Mouse (Mus musculus) liver, embryonic 16.5 days (tissue): ENCODE data around the gene Lrrc7. TPM values are rescaled to one million over a fixed set of nuclear protein-coding genes. Genes with fewer than 3 reads are reported as not detected.
"Not testable (repeated sequence)": the region's sequence is repeated elsewhere in the genome, so short reads cannot be mapped to it uniquely, and the experiment has no call there.

Source experiments
- ATAC-seq: fragments of 200-750 bp; cut with Nextera tagmentation; 2 replicates; pipeline ENCODE4 v1.8.0; 2017; ENCODE audit warnings: low read depth, mild to moderate bottlenecking, moderate number of reproducible peaks, moderate library complexity
- H3K27ac ChIP-seq: fragments of 300-500 bp; sonication (generic); 2 replicates; pipeline ENCODE4 v1.5.1; 2014; ENCODE audit warnings: mild to moderate bottlenecking, low read length
- H3K27me3 ChIP-seq: fragments of 300-500 bp; sonication (generic); 2 replicates; pipeline ENCODE4 v1.6.1; 2014; ENCODE audit warnings: low read depth, low read length, mixed read lengths; ENCODE audit not compliant: control insufficient read depth, insufficient read depth
- H3K36me3 ChIP-seq: fragments of 300-500 bp; sonication (generic); 2 replicates; pipeline ENCODE4 v1.6.1; 2014; ENCODE audit warnings: mild to moderate bottlenecking; ENCODE audit not compliant: control insufficient read depth, insufficient read depth
- H3K4me1 ChIP-seq: fragments of 300-500 bp; sonication (generic); 2 replicates; pipeline ENCODE4 v1.6.1; 2014; ENCODE audit warnings: low read depth, low read length, mixed read lengths; ENCODE audit not compliant: control insufficient read depth
- H3K4me2 ChIP-seq: fragments of 300-500 bp; sonication (generic); 2 replicates; pipeline ENCODE4 v1.6.1; 2014; ENCODE audit warnings: low read depth, low read length, mixed read lengths
- H3K4me3 ChIP-seq: fragments of 300-500 bp; sonication (generic); 2 replicates; pipeline ENCODE4 v1.5.1; 2014; ENCODE audit warnings: low read depth, mild to moderate bottlenecking, low read length
- H3K9ac ChIP-seq: fragments of 300-500 bp; sonication (generic); 2 replicates; pipeline ENCODE4 v1.6.1; 2014; ENCODE audit warnings: low read depth, low read length
- H3K9me3 ChIP-seq: fragments of 300-500 bp; sonication (generic); replicated peaks from 2 replicates; pipeline ENCODE4 v1.6.1; 2016; ENCODE audit warnings: low read length; ENCODE audit not compliant: control insufficient read depth
- WGBS: fragments of 180-500 bp; shearing (Covaris S2); extraction: QIAGEN DNeasy Blood & Tissue Kit; methylation state at CpG from one replicate; pipeline ENCODE4 v1.1.7; 2014; ENCODE audit not compliant: insufficient replicate concordance; 5-methylcytosine and 5-hydroxymethylcytosine counted together
- polyA plus RNA-seq: library from polyadenylated mRNA; unstranded; fragments of >200 nt; fragmentation: Nextera tagmentation; extraction: Ambion mirVana; gene quantifications from 2 replicates; pipeline ENCODE4 v1.2.1, GENCODE M21; 2015

The Lrrc7 gene
- polyA plus RNA-seq, 1 experiment from 2014 or later: 0.01 TPM

- H3K9me3 ChIP-seq: no peaks in the 10 kb centered on the region
- no peak overlapping the region for H3K4me3 ChIP-seq
- no peak; the same call in 1 of the 2 replicates for ATAC-seq
- H3K36me3 ChIP-seq: no peaks in the 10 kb centered on the region
- no peak overlapping the region for H3K27ac ChIP-seq
- H3K4me1 ChIP-seq: no peaks in the 10 kb centered on the region
- no peak overlapping the region for H3K9ac ChIP-seq
- no peaks in the 10 kb centered on the region for H3K27me3 ChIP-seq
- WGBS: 36% methylated on average over 6 of the region's 6 CpGs
- no peak overlapping the region for H3K4me2 ChIP-seq
Observed at GRCm38 (mm10) chr3:158137796-158138195, 424.2 kb downstream of the Lrrc7 start.

GRCm38 (mm10) chr3:158131672-158132071 is 430.3 kb downstream of the Lrrc7 start:
- Histone ChIP-seq H3K9me3 (no peaks in the 10 kb centered on the region), H3K4me3 (no peak overlapping the region), H3K36me3 (no peaks in the 10 kb centered on the region), H3K27ac (no peak overlapping the region), H3K4me1 (no peaks in the 10 kb centered on the region), H3K9ac (no peak overlapping the region), H3K27me3 (no peaks in the 10 kb centered on the region), H3K4me2 (no peak overlapping the region)
- 50% methylated on average over 4 of the region's 4 CpGs for WGBS
- no peak for ATAC-seq

- no peaks in the 10 kb centered on the region for H3K9me3 ChIP-seq
- no peaks in the 10 kb centered on the region for H3K36me3 ChIP-seq
- H3K4me1 ChIP-seq: no peaks in the 10 kb centered on the region
- no peak overlapping the region for H3K9ac ChIP-seq
- no peak for ATAC-seq
- no peak overlapping the region for H3K4me3 ChIP-seq
- no peaks in the 10 kb centered on the region for H3K27me3 ChIP-seq
- no peak overlapping the region for H3K4me2 ChIP-seq
- H3K27ac ChIP-seq: no peak overlapping the region
Observed at GRCm38 (mm10) chr3:158131233-158131632, 430.8 kb downstream of the Lrrc7 start.

- no peak overlapping the region for H3K27ac ChIP-seq
- H3K4me1 ChIP-seq: no peaks in the 10 kb centered on the region
- WGBS: 32% methylated on average over 3 of the region's 3 CpGs
Observed at GRCm38 (mm10) chr3:158122899-158123298, 439.1 kb downstream of the Lrrc7 start.

GRCm38 (mm10) chr3:158105260-158105659 is 456.8 kb downstream of the Lrrc7 start:
- 74% methylated on average over 1 of the region's 1 CpGs for WGBS
- Histone ChIP-seq H3K9me3 (no peaks in the 10 kb centered on the region), H3K27me3 (no peaks in the 10 kb centered on the region), H3K36me3 (no peaks in the 10 kb centered on the region), H3K4me2 (no peak overlapping the region), H3K27ac (no peak overlapping the region), H3K4me3 (no peak overlapping the region), H3K9ac (no peak overlapping the region), H3K4me1 (no peaks in the 10 kb centered on the region)
- ATAC-seq: no peak

More at GRCm38 (mm10) chr3:158122899-158123298, 439.1 kb downstream of the Lrrc7 start:
- no peak for ATAC-seq
- Histone ChIP-seq H3K4me3 (no peak overlapping the region), H3K4me2 (no peak overlapping the region), H3K36me3 (no peaks in the 10 kb centered on the region), H3K27me3 (no peaks in the 10 kb centered on the region), H3K9ac (no peak overlapping the region), H3K9me3 (no peaks in the 10 kb centered on the region)

GRCm38 (mm10) chr3:158103467-158103866 is 458.6 kb downstream of the Lrrc7 start:
- no peak overlapping the region for H3K4me2 ChIP-seq
- WGBS: 39% methylated on average over 2 of the region's 2 CpGs
- H3K36me3 ChIP-seq: no peaks in the 10 kb centered on the region
- H3K4me3 ChIP-seq: no peak overlapping the region
- H3K27ac ChIP-seq: no peak overlapping the region
- H3K27me3 ChIP-seq: no peaks in the 10 kb centered on the region
- ATAC-seq: no peak
- no peak overlapping the region for H3K9ac ChIP-seq
- no peaks in the 10 kb centered on the region for H3K4me1 ChIP-seq
- no peaks in the 10 kb centered on the region for H3K9me3 ChIP-seq

GRCm38 (mm10) chr3:158102530-158102929 is 459.5 kb downstream of the Lrrc7 start:
- H3K9ac ChIP-seq, H3K9me3 ChIP-seq, H3K4me1 ChIP-seq, H3K27me3 ChIP-seq, ATAC-seq, H3K36me3 ChIP-seq, H3K27ac ChIP-seq, H3K4me3 ChIP-seq, H3K4me2 ChIP-seq: not testable (repeated sequence)
- WGBS: 29% methylated on average over 1 of the region's 1 CpGs

GRCm38 (mm10) chr3:158102043-158102442 is 460.0 kb downstream of the Lrrc7 start:
- H3K27ac ChIP-seq, H3K27me3 ChIP-seq, H3K4me2 ChIP-seq, H3K4me3 ChIP-seq, H3K9ac ChIP-seq, H3K4me1 ChIP-seq, H3K9me3 ChIP-seq, H3K36me3 ChIP-seq, ATAC-seq: not testable (repeated sequence)
- WGBS: 80% methylated on average over 8 of the region's 10 CpGs

GRCm38 (mm10) chr3:158093919-158094318 is 468.1 kb downstream of the Lrrc7 start:
- Histone ChIP-seq H3K27me3 (no peaks in the 10 kb centered on the region), H3K27ac (no peak overlapping the region), H3K36me3 (no peaks in the 10 kb centered on the region), H3K4me1 (no peaks in the 10 kb centered on the region), H3K4me2 (no peak overlapping the region), H3K9me3 (no peaks in the 10 kb centered on the region), H3K9ac (no peak overlapping the region), H3K4me3 (no peak overlapping the region)
- WGBS: 51% methylated on average over 4 of the region's 4 CpGs
- no peak for ATAC-seq

- no peak for ATAC-seq
- H3K36me3 ChIP-seq: no peaks in the 10 kb centered on the region
- H3K4me3 ChIP-seq: no peak overlapping the region
- H3K27ac ChIP-seq: no peak overlapping the region
- H3K4me1 ChIP-seq: no peaks in the 10 kb centered on the region
- H3K9me3 ChIP-seq: no peaks in the 10 kb centered on the region
- H3K9ac ChIP-seq: no peak overlapping the region
- 60% methylated on average over 3 of the region's 3 CpGs for WGBS
- no peaks in the 10 kb centered on the region for H3K27me3 ChIP-seq
- no peak overlapping the region for H3K4me2 ChIP-seq
Observed at GRCm38 (mm10) chr3:158091601-158092000, 470.4 kb downstream of the Lrrc7 start.
